Mouse (Mus musculus) kidney, embryonic 14.5 days (tissue): ENCODE data around the gene Slc15a4. TPM values are rescaled to one million over a fixed set of nuclear protein-coding genes. Genes with fewer than 3 reads are reported as not detected.

ENCODE experiments used
- ATAC-seq: fragments of 200-750 bp; cut with Nextera tagmentation; 2 replicates; pipeline ENCODE4 v1.8.0; 2017; ENCODE audit warnings: moderate number of reproducible peaks, mild to moderate bottlenecking, moderate TSS enrichment, moderate library complexity; ENCODE audit not compliant: low FRiP score, low TSS enrichment
- H3K27ac ChIP-seq: fragments of 300-500 bp; sonication (generic); 2 replicates; pipeline ENCODE4 v1.5.1; 2014; ENCODE audit warnings: low read depth, mild to moderate bottlenecking, low read length, moderate library complexity, mixed read lengths
- H3K27me3 ChIP-seq: fragments of 300-500 bp; sonication (generic); 2 replicates; pipeline ENCODE4 v1.6.1; 2014; ENCODE audit warnings: mild to moderate bottlenecking, low read length; ENCODE audit not compliant: control insufficient read depth, insufficient read depth
- H3K36me3 ChIP-seq: fragments of 300-500 bp; sonication (generic); 2 replicates; pipeline ENCODE4 v1.6.1; 2014; ENCODE audit warnings: low read length, mixed read lengths; ENCODE audit not compliant: control insufficient read depth, insufficient read depth
- H3K4me1 ChIP-seq: fragments of 300-500 bp; sonication (generic); 2 replicates; pipeline ENCODE4 v1.6.1; 2014; ENCODE audit warnings: low read length, mixed read lengths; ENCODE audit not compliant: control insufficient read depth, insufficient read depth
- H3K4me2 ChIP-seq: fragments of 300-500 bp; sonication (generic); replicated peaks from 2 replicates; pipeline ENCODE4 v1.6.1; 2014; ENCODE audit warnings: low read depth, mild to moderate bottlenecking, low read length
- H3K4me3 ChIP-seq: fragments of 300-500 bp; sonication (generic); 2 replicates; pipeline ENCODE4 v1.5.1; 2014; ENCODE audit warnings: mild to moderate bottlenecking, low read length
- H3K9ac ChIP-seq: fragments of 300-500 bp; sonication (generic); 2 replicates; pipeline ENCODE4 v1.6.1; 2014; ENCODE audit warnings: low read depth, mild to moderate bottlenecking, low read length, moderate library complexity
- H3K9me3 ChIP-seq: fragments of 300-500 bp; sonication (generic); 2 replicates; pipeline ENCODE4 v1.6.1; 2016; ENCODE audit warnings: low read length; ENCODE audit not compliant: control insufficient read depth
- WGBS: fragments of 180-500 bp; shearing (Covaris S2); extraction: QIAGEN DNeasy Blood & Tissue Kit; methylation state at CpG from one replicate; pipeline ENCODE4 v1.1.7; 2014; 5-methylcytosine and 5-hydroxymethylcytosine counted together
- polyA plus RNA-seq: library from polyadenylated mRNA; unstranded; fragments of >200 nt; fragmentation: Nextera tagmentation; extraction: Ambion mirVana; gene quantifications from 2 replicates; pipeline ENCODE4 v1.2.1, GENCODE M21; 2014

Slc15a4 gene
- polyA plus RNA-seq, 1 experiment from 2014 or later, result 22.7 TPM

- no peak for ATAC-seq
- Histone ChIP-seq H3K4me3 (no peak overlapping the region), H3K36me3 (no peaks in the 10 kb centered on the region), H3K4me2 (no peak overlapping the region), H3K4me1 (no peaks in the 10 kb centered on the region), H3K9me3 (no peaks in the 10 kb centered on the region), H3K9ac (no peak overlapping the region), H3K27ac (no peak overlapping the region), H3K27me3 (no peaks in the 10 kb centered on the region)
- WGBS, result 74% methylated on average over 6 of the region's 6 CpGs
These were observed 15.3 kb upstream of the Slc15a4 start for GRCm38 (mm10) chr5:127648046-127648445.

- Histone ChIP-seq H3K4me2 (no peak overlapping the region), H3K36me3 (no peaks in the 10 kb centered on the region), H3K9ac (no peak overlapping the region), H3K27me3 (no peaks in the 10 kb centered on the region), H3K4me3 (no peak overlapping the region), H3K4me1 (no peaks in the 10 kb centered on the region), H3K9me3 (peaks cover 12% of the 10 kb centered on the region; the same call in 1 of the 2 replicates), H3K27ac (no peak overlapping the region)
- ATAC-seq, result no peak
- WGBS, result 92% methylated on average over 15 of the region's 15 CpGs
These were observed 8.7 kb upstream of the Slc15a4 start for GRCm38 (mm10) chr5:127641185-127641958.

- ATAC-seq, result no peak
- Histone ChIP-seq H3K4me3 (no peak overlapping the region), H3K4me1 (no peaks in the 10 kb centered on the region), H3K27me3 (no peaks in the 10 kb centered on the region), H3K36me3 (no peaks in the 10 kb centered on the region), H3K9me3 (peaks cover 12% of the 10 kb centered on the region; the same call in 1 of the 2 replicates), H3K27ac (no peak overlapping the region), H3K4me2 (no peak overlapping the region), H3K9ac (no peak overlapping the region)
- 94% methylated on average over 3 of the region's 3 CpGs for WGBS
These were observed 7.7 kb upstream of the Slc15a4 start for GRCm38 (mm10) chr5:127640359-127640758.

- Histone ChIP-seq H3K4me2 (no peak overlapping the region), H3K27ac (no peak overlapping the region), H3K9me3 (peaks cover 12% of the 10 kb centered on the region; the same call in 1 of the 2 replicates), H3K36me3 (no peaks in the 10 kb centered on the region), H3K4me3 (no peak overlapping the region), H3K4me1 (no peaks in the 10 kb centered on the region), H3K9ac (no peak overlapping the region), H3K27me3 (no peaks in the 10 kb centered on the region)
- no peak for ATAC-seq
- WGBS, result 92% methylated on average over 13 of the region's 13 CpGs
These were observed 6.9 kb upstream of the Slc15a4 start for GRCm38 (mm10) chr5:127639635-127640034.

GRCm38 (mm10) chr5:127639067-127639605 is 6.4 kb upstream of the Slc15a4 start:
- no peaks in the 10 kb centered on the region for H3K27me3 ChIP-seq
- H3K27ac ChIP-seq, result no peak overlapping the region
- H3K4me3 ChIP-seq, result no peak overlapping the region
- ATAC-seq, result no peak
- 86% methylated on average over 6 of the region's 6 CpGs for WGBS
- no peak overlapping the region for H3K9ac ChIP-seq
- no peak overlapping the region for H3K4me2 ChIP-seq
- no peaks in the 10 kb centered on the region for H3K4me1 ChIP-seq
- no peaks in the 10 kb centered on the region for H3K36me3 ChIP-seq
- peaks cover 12% of the 10 kb centered on the region; the same call in 1 of the 2 replicates for H3K9me3 ChIP-seq

GRCm38 (mm10) chr5:127638177-127638576 is 5.5 kb upstream of the Slc15a4 start:
- Histone ChIP-seq H3K4me2 (no peak overlapping the region), H3K9me3 (peaks cover 12% of the 10 kb centered on the region; the same call in 1 of the 2 replicates), H3K4me1 (no peaks in the 10 kb centered on the region), H3K27ac (no peak overlapping the region), H3K27me3 (no peaks in the 10 kb centered on the region), H3K4me3 (no peak overlapping the region), H3K9ac (no peak overlapping the region), H3K36me3 (no peaks in the 10 kb centered on the region)
- ATAC-seq, result no peak
- 78% methylated on average over 2 of the region's 2 CpGs for whole genome bisulfite sequencing

- Histone ChIP-seq H3K27ac (no peak overlapping the region), H3K27me3 (no peaks in the 10 kb centered on the region; the same call in 1 of the 2 replicates), H3K4me3 (no peak overlapping the region), H3K4me2 (no peak overlapping the region), H3K36me3 (no peaks in the 10 kb centered on the region), H3K9me3 (peaks cover 12% of the 10 kb centered on the region; the same call in 1 of the 2 replicates), H3K9ac (no peak overlapping the region), H3K4me1 (no peaks in the 10 kb centered on the region)
- 75% methylated on average over 4 of the region's 4 CpGs for WGBS
- no peak for ATAC-seq
These were observed 4.9 kb upstream of the Slc15a4 start for GRCm38 (mm10) chr5:127637622-127638021.

GRCm38 (mm10) chr5:127633666-127634065 is 969 bp upstream of the Slc15a4 start:
- Histone ChIP-seq H3K4me1 (no peaks in the 10 kb centered on the region), H3K4me3 (no peak overlapping the region), H3K27me3 (peaks cover 16% of the 10 kb centered on the region), H3K36me3 (no peaks in the 10 kb centered on the region), H3K27ac (no peak overlapping the region), H3K9me3 (no peaks in the 10 kb centered on the region), H3K9ac (no peak overlapping the region), H3K4me2 (no peak overlapping the region)
- 90% methylated on average over 7 of the region's 7 CpGs for WGBS
- no peak for ATAC-seq

GRCm38 (mm10) chr5:127633188-127633587 is 491 bp upstream of the Slc15a4 start:
- Histone ChIP-seq H3K9ac (no peak overlapping the region), H3K4me1 (no peaks in the 10 kb centered on the region), H3K4me2 (peak overlapping the region; percentile 88), H3K9me3 (no peaks in the 10 kb centered on the region), H3K4me3 (peak overlapping the region; percentile 52), H3K36me3 (no peaks in the 10 kb centered on the region), H3K27ac (no peak overlapping the region), H3K27me3 (peaks cover 16% of the 10 kb centered on the region)
- no peak for ATAC-seq
- WGBS, result 23% methylated on average over 4 of the region's 4 CpGs
